Mouse (Mus musculus) adrenal gland, adult 2 months (tissue): Measurements from ENCODE around the gene Tsg101. TPM values are rescaled to one million over a fixed set of nuclear protein-coding genes. Genes with fewer than 3 reads are reported as not detected.
A peak's percentile ranks its signal among the peaks of the same experiment; 100 is the strongest.
"Not testable (repeated sequence)": the region's sequence is repeated elsewhere in the genome, so short reads cannot be mapped to it uniquely, and the experiment has no call there.

Experiments used
- DNase-seq: peaks from one replicate; pipeline ENCODE4 v3.0.0; 2021
- long read RNA-seq: library from polyadenylated mRNA; stranded (forward); transcript quantifications from one replicate; pipeline ENCODE4 v2.0.0, GENCODE M21; 2021
- polyA plus RNA-seq: library from polyadenylated mRNA; depleted of rRNA; stranded (reverse); fragments of >200 nt; gene quantifications from 2 replicates; pipeline ENCODE4 v1.2.3, GENCODE M21; 2012; rRNA removed
- total RNA-seq, 2 experiments: library from RNA; stranded (reverse); gene quantifications; 2 replicates each; pipeline ENCODE4 v1.2.3; 2021

Gene Tsg101
- total RNA-seq (10 to 100 TPM; 72.3 to 88.8 TPM), polyA plus RNA-seq (78.2 and 127 TPM in 2 replicates)
- long read RNA-seq, transcript Tsg101-201 (10 exons, 1,949 nt) = major isoform, 79 of 96 reads
- long read RNA-seq, partial matches to known transcripts = 2 of 96 reads
- long read RNA-seq, other reads (novel, unspliced or antisense) = 15 of 96 reads

GRCm38 (mm10) chr7:46919551-46920176 lies at the start of gene Tsg101:
TSS of gene Tsg101 (minus strand) at chr7:46919969.
- DNase-seq = peak; percentile 96

- no peak for DNase-seq
Observed at GRCm38 (mm10) chr7:46964070-46964469, 44.3 kb upstream of the Tsg101 start.

- DNase-seq = peak; percentile 60
Observed at GRCm38 (mm10) chr7:46962806-46963618, 43.2 kb upstream of the Tsg101 start.

- peak; percentile 34 for DNase-seq
Observed at GRCm38 (mm10) chr7:46962132-46962531, 42.4 kb upstream of the Tsg101 start.

GRCm38 (mm10) chr7:46960991-46961390 lies 41.2 kb upstream of the Tsg101 start:
- no peak for DNase-seq

- DNase-seq = no peak
Observed at GRCm38 (mm10) chr7:46958853-46959252, 39.1 kb upstream of the Tsg101 start.

- DNase-seq = peak; percentile 98
Observed at GRCm38 (mm10) chr7:46957831-46958691, 38.3 kb upstream of the Tsg101 start, which contains the start of gene Uevld. TSS of gene Uevld (minus strand) at chr7:46958527.

GRCm38 (mm10) chr7:46935847-46936246 lies 16.1 kb upstream of the Tsg101 start:
- no peak for DNase-seq

- DNase-seq = no peak
Observed at GRCm38 (mm10) chr7:46934788-46935187, 15.0 kb upstream of the Tsg101 start.

GRCm38 (mm10) chr7:46931370-46931769 lies 11.6 kb upstream of the Tsg101 start:
- no peak for DNase-seq

GRCm38 (mm10) chr7:46928291-46928690 lies 8.5 kb upstream of the Tsg101 start:
- DNase-seq = no peak

- DNase-seq = no peak
Observed at GRCm38 (mm10) chr7:46922075-46922474, 2.3 kb upstream of the Tsg101 start.

GRCm38 (mm10) chr7:46918678-46919371 lies 944 bp downstream of the Tsg101 start:
- no peak for DNase-seq

GRCm38 (mm10) chr7:46916376-46916775 lies 3.4 kb downstream of the Tsg101 start:
- no peak for DNase-seq

- no peak for DNase-seq
Observed at GRCm38 (mm10) chr7:46911250-46911649, 8.5 kb downstream of the Tsg101 start.

GRCm38 (mm10) chr7:46899343-46899742 lies 20.4 kb downstream of the Tsg101 start:
- DNase-seq = no peak

- DNase-seq = no peak
Observed at GRCm38 (mm10) chr7:46895511-46895910, 24.3 kb downstream of the Tsg101 start.

GRCm38 (mm10) chr7:46883304-46883703 lies 36.5 kb downstream of the Tsg101 start:
- DNase-seq = no peak

GRCm38 (mm10) chr7:46881941-46882340 lies 37.8 kb downstream of the Tsg101 start:
- DNase-seq = not testable (repeated sequence)

- no peak for DNase-seq
Observed at GRCm38 (mm10) chr7:46880992-46881391, 38.8 kb downstream of the Tsg101 start.

GRCm38 (mm10) chr7:46879851-46880250 lies 39.9 kb downstream of the Tsg101 start:
- no peak for DNase-seq
